In the genomic region with DNA sequence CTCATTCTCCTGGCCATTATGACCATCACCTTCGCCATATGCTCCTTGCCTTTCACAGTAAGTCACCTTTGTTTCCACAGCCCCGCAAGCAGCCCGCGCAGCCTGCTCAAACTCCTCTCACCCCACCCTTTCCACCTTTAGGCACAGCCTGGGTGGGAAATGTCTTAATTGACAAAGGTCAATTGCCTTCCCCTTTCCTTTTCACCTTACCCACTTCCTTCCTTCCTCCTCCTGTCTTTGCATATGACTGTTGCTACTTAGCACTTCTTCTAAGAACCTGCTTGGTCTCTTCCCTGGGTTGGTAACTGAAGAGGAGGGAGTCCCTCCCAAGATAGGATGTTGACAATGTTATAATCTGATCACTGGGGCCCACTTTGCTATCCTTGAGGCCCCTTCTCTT, we compare ENCODE assay signal across 9 mouse cellular contexts. TPM values are rescaled to one million over a fixed set of nuclear protein-coding genes. Genes with fewer than 3 reads are reported as not detected.
DNase-seq lines count a peak whose midpoint lies in the region; ATAC-seq and TF ChIP-seq lines count a peak whose summit lies in the region.
"Had no signal": no experiment of that assay in that cellular context is flagged by ENCODE, and none has a peak within 500 bp of the region (broad histone marks: within the 10 kb centered on the region; RNA-seq: fewer than 3 reads in every experiment).

No protein-coding gene starts in this region.

- H3K9me3 ChIP-seq in kidney, postnatal 0 days (replicated peaks; ENCODE audit: low read length): no peaks in the 10 kb centered on the region
- H3K9me3 ChIP-seq in intestine, embryonic 14.5 days (ENCODE audit: control insufficient read depth, low read length): no peaks in the 10 kb centered on the region

- H3K27ac ChIP-seq in kidney, postnatal 0 days: no peak overlapping the region
- no peak overlapping the region for H3K27ac ChIP-seq in intestine, embryonic 14.5 days (ENCODE audit: low read depth)

- H3K4me2 ChIP-seq in kidney, postnatal 0 days (ENCODE audit: low read length): peak overlapping the region; percentile 84
- peak overlapping the region; percentile 96 for H3K4me2 ChIP-seq in intestine, embryonic 14.5 days (ENCODE audit: low read length)

- peak overlapping the region; percentile 46 for H3K4me3 ChIP-seq in kidney, postnatal 0 days (replicated peaks; ENCODE audit: low read depth, low read length)
- peak overlapping the region; percentile 46 for H3K4me3 ChIP-seq in intestine, embryonic 14.5 days (ENCODE audit: low read depth, low read length)
- H3K4me3 ChIP-seq: myocyte had no signal

- DNase-seq in kidney, postnatal 0 days (ENCODE audit: low spot score): no peak
- no peak for DNase-seq in kidney, postnatal 4 days
- no peak for DNase-seq in intestine, embryonic 14.5 days (ENCODE audit: low spot score)
- no peak for DNase-seq in left cerebral cortex, adult 11 months (ENCODE audit: low spot score)
- no peak for DNase-seq in urinary bladder, postnatal 10 days (ENCODE audit: low spot score)
- DNase-seq in adrenal gland, postnatal 14 days: no peak

- ATAC-seq in kidney, postnatal 0 days (replicated peaks; ENCODE audit: low FRiP score, low read depth): no peak
- 0 out of 2 replicates have a peak, but pooled peaks have one; percentile 8 for ATAC-seq in common myeloid progenitor, adult 5-6 weeks (replicated peaks; ENCODE audit: low read depth, poor library complexity, severe bottlenecking)
- no peak for ATAC-seq in intestine, embryonic 14.5 days (replicated peaks; ENCODE audit: low FRiP score, low TSS enrichment, low read depth)
- ATAC-seq in monocyte, adult 5-6 weeks (replicated peaks; ENCODE audit: insufficient number of reproducible peaks, low FRiP score, low TSS enrichment, poor library complexity, severe bottlenecking): peak; percentile 36

- peaks cover 15% of the 10 kb centered on the region for H3K4me1 ChIP-seq in kidney, postnatal 0 days (replicated peaks; ENCODE audit: insufficient read depth, low read length)
- no peaks in the 10 kb centered on the region; the same call in 1 of the 2 replicates for H3K4me1 ChIP-seq in intestine, embryonic 14.5 days (replicated peaks; ENCODE audit: control insufficient read depth, insufficient read depth, low read length)

- no peak overlapping the region for H3K9ac ChIP-seq in kidney, postnatal 0 days (ENCODE audit: low read depth, low read length)
- peak overlapping the region; percentile 33 for H3K9ac ChIP-seq in intestine, embryonic 14.5 days (ENCODE audit: low read length)

- no peaks in the 10 kb centered on the region for H3K36me3 ChIP-seq in kidney, postnatal 0 days (ENCODE audit: insufficient read depth, low read length)
- no peaks in the 10 kb centered on the region for H3K36me3 ChIP-seq in intestine, embryonic 14.5 days (ENCODE audit: control insufficient read depth, insufficient read depth, low read length)

- WGBS in kidney, postnatal 0 days: 47% methylated on average over 4 of the region's 4 CpGs
- 39% methylated on average over 4 of the region's 4 CpGs for WGBS in intestine, embryonic 14.5 days

- H3K27me3 ChIP-seq in kidney, postnatal 0 days (ENCODE audit: insufficient read depth, low read length): no peaks in the 10 kb centered on the region
- H3K27me3 ChIP-seq in intestine, embryonic 14.5 days (replicated peaks; ENCODE audit: control insufficient read depth, insufficient read depth, low read length): peaks cover 12% of the 10 kb centered on the region

- TF ChIP-seq CTCF in kidney, postnatal 0 days (IDR thresholded peaks at IDR 0.05; ENCODE audit: low read depth): no peak

RNA-seq across cellular contexts. Expression of a gene that starts 1.8 kb away (rescaled TPM):
- 1.1 and 1.2 TPM in 2 replicates for polyA plus RNA-seq in kidney, postnatal 0 days (2015; fragmentation: Nextera tagmentation; extraction: Ambion mirVana)
- 2.7 and 2.8 TPM in 2 replicates for total RNA-seq in common myeloid progenitor, adult 5-6 weeks (2017)
- 1.1 and 1.2 TPM in 2 replicates for polyA plus RNA-seq in intestine, embryonic 14.5 days (2014; fragmentation: Nextera tagmentation; extraction: Ambion mirVana)
- total RNA-seq in monocyte, adult 5-6 weeks (2017): 3.0 to 3.4 TPM (median 3.3 TPM) in 3 replicates
- 1.1 and 2.2 TPM in 2 replicates for total RNA-seq in adrenal gland, postnatal 14 days (2021)

Comparison
In these comparisons a context has a peak if more than half of its experiments do, and no peak if none do; other contexts are left out.
1. ATAC-seq: peak in common myeloid progenitor, adult 5-6 weeks (single experiment) and monocyte, adult 5-6 weeks (single experiment); none in kidney, postnatal 0 days (single experiment) and intestine, embryonic 14.5 days (single experiment).